Mouse (Mus musculus): ENCODE results near the gene Psme1. TPM values are rescaled to one million over a fixed set of nuclear protein-coding genes. Genes with fewer than 3 reads are reported as not detected.

Psme1 gene
- polyA plus RNA-seq, 1 experiment from 2014 or later: 154 TPM

GRCm38 (mm10) chr14:55557003-55557402 is 20.9 kb upstream of the Psme1 start:
- WGBS: 26% methylated on average over 5 of the region's 5 CpGs
- no peak for ATAC-seq

GRCm38 (mm10) chr14:55557587-55557986 is 20.3 kb upstream of the Psme1 start:
- Histone ChIP-seq H3K9me3 (replicated peaks) (no peaks in the 10 kb centered on the region), H3K9ac (no peak overlapping the region), H3K4me1 (peaks cover 21% of the 10 kb centered on the region), H3K27me3 (no peaks in the 10 kb centered on the region), H3K4me3 (no peak overlapping the region), H3K27ac (no peak overlapping the region), H3K4me2 (no peak overlapping the region), H3K36me3 (ENCODE audit: poor library complexity, severe bottlenecking) (no peaks in the 10 kb centered on the region)
- no peak for ATAC-seq
- 91% methylated on average over 3 of the region's 3 CpGs for WGBS

More at GRCm38 (mm10) chr14:55557003-55557402, 20.9 kb upstream of the Psme1 start:
- no peak overlapping the region for H3K4me3 ChIP-seq
- H3K27me3 ChIP-seq: no peaks in the 10 kb centered on the region
- H3K4me2 ChIP-seq: no peak overlapping the region
- no peaks in the 10 kb centered on the region for H3K9me3 ChIP-seq (replicated peaks)
- no peak overlapping the region for H3K9ac ChIP-seq
- H3K27ac ChIP-seq: no peak overlapping the region
- peaks cover 19% of the 10 kb centered on the region for H3K4me1 ChIP-seq
- H3K36me3 ChIP-seq (ENCODE audit: poor library complexity, severe bottlenecking): no peaks in the 10 kb centered on the region

DNA sequence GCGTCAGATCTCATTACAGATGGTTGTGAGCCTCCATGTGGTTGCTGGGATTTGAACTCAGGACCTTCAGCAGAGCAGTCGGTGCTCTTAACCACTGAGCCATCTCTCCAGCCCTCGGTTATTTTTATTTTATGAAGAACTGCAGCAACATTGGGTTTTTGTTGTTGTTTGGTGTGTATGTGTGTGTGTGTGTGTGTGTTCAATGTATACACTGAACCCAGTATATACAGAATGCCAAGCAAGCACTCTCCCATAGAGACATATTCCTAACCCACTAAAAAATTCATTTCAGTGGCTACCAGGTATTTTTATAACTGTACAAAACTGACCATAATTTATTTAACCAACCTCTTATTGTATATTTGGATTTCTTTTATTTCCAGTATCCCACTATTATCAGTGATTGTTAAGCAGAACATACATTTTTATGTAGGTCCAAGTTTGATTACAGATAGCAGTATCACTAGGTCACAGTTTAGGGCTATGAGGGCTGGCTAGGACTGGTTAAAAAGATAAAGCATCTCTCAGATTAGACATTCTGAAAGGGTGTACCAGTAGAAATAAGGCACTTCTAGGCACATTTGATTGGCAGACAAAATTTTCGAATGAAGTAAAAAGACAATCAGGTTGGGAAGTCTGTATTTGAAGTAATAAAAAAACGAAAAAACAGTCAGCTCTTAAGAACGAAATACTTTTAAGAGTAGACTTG is 19.0 kb upstream of the Psme1 start:
- H3K27ac ChIP-seq: no peak overlapping the region

DNA sequence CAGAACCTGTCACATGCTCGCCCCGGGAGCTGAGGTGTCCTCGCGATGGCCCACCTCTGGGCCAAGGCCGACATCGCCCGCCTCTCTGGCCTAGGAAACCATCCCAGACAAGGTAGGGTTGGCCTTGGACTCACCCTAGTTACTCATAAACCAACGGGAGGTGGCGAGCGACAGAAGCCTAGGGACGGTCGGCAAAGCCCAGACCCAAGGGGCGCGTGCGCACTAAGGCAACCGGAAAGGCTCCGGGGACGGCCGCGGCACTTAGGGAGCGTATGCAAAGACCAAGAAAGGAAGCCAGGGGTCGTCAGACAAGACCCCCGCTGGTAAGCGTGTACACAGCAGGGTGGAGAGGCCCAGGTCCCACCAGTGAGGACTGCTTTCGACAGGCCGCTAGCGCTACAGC is 18.1 kb upstream of the Psme1 start, which contains the start of gene Dcaf11:
Gene Dcaf11 (plus strand): TSS at position 208 of the 403 bp plus-strand sequence.
- Histone ChIP-seq H3K4me1 (peaks cover 21% of the 10 kb centered on the region), H3K27ac (peak within 1 kb of the TSS; percentile 98), H3K9ac (peak within 1 kb of the TSS; percentile 87), H3K27me3 (no peaks in the 10 kb centered on the region), H3K9me3 (replicated peaks) (no peaks in the 10 kb centered on the region), H3K36me3 (ENCODE audit: poor library complexity, severe bottlenecking) (peaks cover 18% of the 10 kb centered on the region), H3K4me3 (peak within 1 kb of the TSS; percentile 66), H3K4me2 (peak within 1 kb of the TSS; percentile 77)
- peak; percentile 80 for ATAC-seq
- WGBS: 0% methylated on average over 27 of the region's 27 CpGs

More for the DNA sequence above, 19.0 kb upstream of the Psme1 start:
- Histone ChIP-seq H3K27me3 (no peaks in the 10 kb centered on the region), H3K4me3 (peak overlapping the region; percentile 66), H3K9ac (peak overlapping the region; percentile 87), H3K36me3 (ENCODE audit: poor library complexity, severe bottlenecking) (peaks cover 9% of the 10 kb centered on the region), H3K4me1 (peaks cover 21% of the 10 kb centered on the region), H3K4me2 (peak overlapping the region; percentile 77), H3K9me3 (replicated peaks) (no peaks in the 10 kb centered on the region)
- WGBS: 58% methylated on average over 6 of the region's 6 CpGs
- no peak for ATAC-seq

DNA sequence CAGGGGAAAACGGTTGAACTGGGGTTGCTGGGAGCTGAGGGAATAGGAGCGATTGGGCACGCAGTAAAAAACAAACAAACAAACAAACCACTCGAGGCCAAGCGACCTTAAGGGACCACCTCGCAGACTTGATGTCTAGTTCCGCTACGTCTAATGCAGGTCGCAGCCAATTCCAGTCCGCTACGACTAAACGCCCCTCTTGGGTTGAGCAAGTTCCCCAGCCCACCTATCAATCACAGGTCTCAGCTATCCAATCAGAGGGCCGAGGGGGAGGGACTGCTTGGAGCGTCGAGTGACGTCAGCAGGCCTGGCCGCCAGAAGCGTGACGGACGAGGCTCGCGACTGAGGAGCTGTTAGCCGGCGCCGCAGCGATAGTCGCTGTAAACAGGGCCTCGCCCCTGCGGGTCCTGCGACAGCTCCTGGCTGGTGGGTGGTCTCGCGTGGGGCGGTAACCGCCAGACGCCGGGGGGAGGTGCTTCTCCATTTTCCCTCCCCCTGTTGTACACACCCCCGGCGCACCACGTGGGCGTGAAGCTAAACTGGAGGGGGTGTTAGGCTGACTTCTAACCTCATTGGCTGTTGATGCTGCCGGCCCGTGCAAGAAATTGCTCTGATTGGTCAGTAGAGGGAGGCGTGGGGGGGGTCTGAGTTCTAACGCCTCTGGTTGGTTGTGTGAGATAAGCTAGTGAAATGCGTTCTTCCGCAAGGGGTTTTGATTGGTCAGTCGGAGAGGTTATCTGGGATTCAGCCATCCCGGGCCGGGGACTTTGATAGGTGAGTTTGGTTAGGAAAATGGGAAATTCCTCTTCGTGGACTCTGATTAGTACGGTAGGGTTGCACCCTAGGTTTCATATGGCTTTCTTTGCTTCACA is 17.5 kb upstream of the Psme1 start, which contains the start of gene A730061H03Rik:
Gene A730061H03Rik (minus strand): TSS at position 205 of the 872 bp plus-strand sequence.
- Histone ChIP-seq H3K36me3 (ENCODE audit: poor library complexity, severe bottlenecking) (peaks cover 25% of the 10 kb centered on the region), H3K9ac (peak within 1 kb of the TSS; percentile 87), H3K4me1 (peaks cover 21% of the 10 kb centered on the region), H3K27ac (peak within 1 kb of the TSS; percentile 98), H3K4me3 (peak within 1 kb of the TSS; percentile 66), H3K27me3 (no peaks in the 10 kb centered on the region), H3K9me3 (replicated peaks) (no peaks in the 10 kb centered on the region), H3K4me2 (peak within 1 kb of the TSS; percentile 77)
- WGBS: under 1% methylated on average over 51 of the region's 51 CpGs
- ATAC-seq: peak; percentile 98

GRCm38 (mm10) chr14:55561860-55562259 is 16.1 kb upstream of the Psme1 start:
- Histone ChIP-seq H3K4me2 (peak overlapping the region; percentile 77; the same call in 1 of the 2 replicates), H3K36me3 (ENCODE audit: poor library complexity, severe bottlenecking) (peaks cover 39% of the 10 kb centered on the region), H3K27me3 (no peaks in the 10 kb centered on the region), H3K4me3 (no peak overlapping the region), H3K9ac (no peak overlapping the region), H3K4me1 (peaks cover 21% of the 10 kb centered on the region), H3K27ac (no peak overlapping the region), H3K9me3 (replicated peaks) (no peaks in the 10 kb centered on the region)
- ATAC-seq: no peak
- WGBS: 86% methylated on average over 10 of the region's 10 CpGs

- WGBS: 91% methylated on average over 11 of the region's 11 CpGs
- Histone ChIP-seq H3K4me1 (peaks cover 21% of the 10 kb centered on the region), H3K27ac (no peak overlapping the region), H3K27me3 (no peaks in the 10 kb centered on the region), H3K36me3 (ENCODE audit: poor library complexity, severe bottlenecking) (peaks cover 53% of the 10 kb centered on the region), H3K9ac (no peak overlapping the region), H3K9me3 (replicated peaks) (no peaks in the 10 kb centered on the region), H3K4me3 (no peak overlapping the region), H3K4me2 (no peak overlapping the region)
- ATAC-seq: no peak
These were observed 14.7 kb upstream of the Psme1 start for GRCm38 (mm10) chr14:55563249-55563648.

- ATAC-seq: no peak
- H3K4me2 ChIP-seq: no peak overlapping the region
- no peak overlapping the region for H3K27ac ChIP-seq
- H3K4me3 ChIP-seq: no peak overlapping the region
- 85% methylated on average over 3 of the region's 3 CpGs for WGBS
- no peaks in the 10 kb centered on the region for H3K9me3 ChIP-seq (replicated peaks)
- H3K9ac ChIP-seq: no peak overlapping the region
- H3K36me3 ChIP-seq (ENCODE audit: poor library complexity, severe bottlenecking): peaks cover 76% of the 10 kb centered on the region
- no peaks in the 10 kb centered on the region for H3K27me3 ChIP-seq
- peaks cover 13% of the 10 kb centered on the region for H3K4me1 ChIP-seq
These were observed 12.2 kb upstream of the Psme1 start for GRCm38 (mm10) chr14:55565748-55566147.

DNA sequence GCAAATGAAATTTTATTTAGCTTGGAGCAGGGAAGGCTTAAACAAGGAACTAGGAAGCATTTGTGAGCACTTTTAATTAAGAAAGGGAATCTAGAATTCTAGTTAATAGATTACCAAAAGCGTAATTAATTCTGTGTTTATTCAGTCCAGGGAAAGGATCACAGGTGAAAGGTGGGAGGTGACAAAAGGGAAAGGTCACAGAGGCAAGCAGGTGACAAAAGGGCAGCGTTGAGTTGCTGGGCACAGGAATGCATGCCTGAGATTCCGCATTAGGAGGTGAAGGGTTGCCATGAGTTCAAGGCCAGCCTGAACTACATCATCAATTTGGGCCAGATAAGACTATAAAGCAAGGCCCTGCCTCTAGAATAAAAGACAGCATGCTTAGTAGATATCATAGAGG is 10.4 kb upstream of the Psme1 start:
- H3K4me1 ChIP-seq: no peaks in the 10 kb centered on the region
- H3K36me3 ChIP-seq (ENCODE audit: poor library complexity, severe bottlenecking): peaks cover 78% of the 10 kb centered on the region

DNA sequence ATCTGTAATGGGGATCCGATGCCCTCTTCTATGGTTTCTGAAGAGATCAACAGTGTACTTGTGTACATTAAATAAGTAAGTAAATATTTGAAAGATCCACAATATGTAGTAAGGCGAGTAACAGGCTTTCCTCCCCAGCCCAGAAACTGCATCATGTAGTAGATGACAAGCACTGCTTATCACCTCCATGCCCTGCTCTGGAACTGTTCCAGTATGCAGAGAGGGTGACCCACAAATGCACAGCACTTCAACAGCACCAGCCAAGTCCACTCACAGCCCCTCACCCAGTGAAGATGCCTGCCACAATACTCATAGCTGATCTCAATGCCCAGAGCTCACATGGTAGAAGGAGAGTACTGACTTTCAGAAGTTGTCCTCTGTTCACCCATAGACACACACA is 7.3 kb upstream of the Psme1 start:
- ATAC-seq: no peak
- Histone ChIP-seq H3K4me2 (no peak overlapping the region), H3K4me3 (no peak overlapping the region), H3K4me1 (no peaks in the 10 kb centered on the region), H3K9me3 (replicated peaks) (no peaks in the 10 kb centered on the region), H3K27ac (no peak overlapping the region), H3K27me3 (no peaks in the 10 kb centered on the region), H3K36me3 (ENCODE audit: poor library complexity, severe bottlenecking) (peaks cover 52% of the 10 kb centered on the region), H3K9ac (no peak overlapping the region)
- WGBS: 88% methylated on average over 2 of the region's 2 CpGs

More for the DNA sequence above, 10.4 kb upstream of the Psme1 start:
- no peaks in the 10 kb centered on the region for H3K9me3 ChIP-seq (replicated peaks)
- H3K27me3 ChIP-seq: no peaks in the 10 kb centered on the region
- ATAC-seq: no peak
- WGBS: 86% methylated on average over 3 of the region's 3 CpGs
- H3K4me3 ChIP-seq: no peak overlapping the region
- no peak overlapping the region for H3K27ac ChIP-seq
- no peak overlapping the region for H3K4me2 ChIP-seq
- H3K9ac ChIP-seq: no peak overlapping the region

DNA sequence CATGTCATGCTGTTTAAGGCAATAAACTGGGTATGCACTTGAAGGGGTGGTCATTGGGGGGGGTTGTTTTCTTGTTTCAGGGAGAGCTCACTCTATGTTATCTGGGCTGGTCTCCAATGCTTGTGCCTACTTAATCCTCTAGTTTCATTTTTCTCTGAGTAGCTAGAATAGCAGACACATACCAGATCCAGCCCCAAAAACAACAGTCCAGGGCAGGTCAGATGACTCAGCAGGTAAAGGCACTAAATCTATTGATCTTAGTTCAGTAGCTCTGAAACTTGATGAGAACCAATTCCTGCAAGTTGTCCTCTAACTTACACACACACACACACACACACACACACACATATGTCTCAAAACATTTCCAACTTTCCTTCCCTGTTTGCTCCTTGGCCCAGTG is 6.2 kb upstream of the Psme1 start:
- no peak overlapping the region for H3K9ac ChIP-seq
- no peaks in the 10 kb centered on the region for H3K9me3 ChIP-seq (replicated peaks)
- ATAC-seq: no peak
- no peaks in the 10 kb centered on the region for H3K4me1 ChIP-seq
- peaks cover 40% of the 10 kb centered on the region for H3K36me3 ChIP-seq (ENCODE audit: poor library complexity, severe bottlenecking)
- no peak overlapping the region for H3K4me3 ChIP-seq
- H3K27me3 ChIP-seq: no peaks in the 10 kb centered on the region
- no peak overlapping the region for H3K4me2 ChIP-seq
- no peak overlapping the region for H3K27ac ChIP-seq

DNA sequence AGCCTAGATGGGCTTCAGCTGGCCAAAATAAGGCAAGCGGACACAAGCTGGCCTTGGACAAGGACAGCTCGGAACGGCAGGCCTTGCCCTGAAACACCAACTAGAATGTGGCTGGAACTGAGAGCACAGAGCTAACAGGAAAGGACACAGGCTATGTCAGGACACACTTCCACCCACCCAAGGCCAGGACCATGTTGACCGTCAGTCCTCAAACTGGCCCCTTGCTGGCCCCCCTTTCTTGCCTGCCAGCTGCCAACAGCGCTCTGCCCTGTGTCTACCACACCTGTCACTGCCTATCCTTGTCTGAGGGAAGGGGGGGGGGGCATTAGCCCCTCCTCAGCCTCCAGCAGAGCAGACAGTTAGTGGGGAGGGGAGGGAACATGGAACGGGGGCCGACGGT is 2.6 kb upstream of the Psme1 start, which contains the start of gene Fitm1:
Gene Fitm1 (plus strand): TSS at position 316 of the 400 bp plus-strand sequence.
- ATAC-seq: no peak
- WGBS: 92% methylated on average over 6 of the region's 8 CpGs
- H3K4me1 ChIP-seq: peaks cover 14% of the 10 kb centered on the region

More for the DNA sequence above, 2.6 kb upstream of the Psme1 start, which contains the start of gene Fitm1:
- no peak within 1 kb of the TSS for H3K9ac ChIP-seq
- no peak within 1 kb of the TSS for H3K4me2 ChIP-seq
- H3K9me3 ChIP-seq (replicated peaks): no peaks in the 10 kb centered on the region
- H3K27ac ChIP-seq: no peak within 1 kb of the TSS
- no peak within 1 kb of the TSS for H3K4me3 ChIP-seq
- H3K27me3 ChIP-seq: no peaks in the 10 kb centered on the region
- H3K36me3 ChIP-seq (ENCODE audit: poor library complexity, severe bottlenecking): peaks cover 13% of the 10 kb centered on the region; the same call in 1 of the 2 replicates

Measured in forebrain, embryonic 13.5 days (tissue).